Mouse (Mus musculus) left cerebral cortex, adult 2 months (tissue): ENCODE results near the gene Mrln. TPM values are rescaled to one million over a fixed set of nuclear protein-coding genes. Genes with fewer than 3 reads are reported as not detected.

Experiments
- DNase-seq, 2 experiments: peaks; one replicate each; pipeline ENCODE4 v3.0.0; 2021 to 2022; ENCODE audit warnings: low spot score in 2 of 2, mixed read lengths in 1 of 2; ENCODE audit errors: extremely low spot score in 1 of 2
- H3K27ac ChIP-seq: fragments of 200-600 bp; 2 replicates; pipeline ENCODE4 v1.8.1; 2022
- H3K4me3 ChIP-seq: fragments of 200-600 bp; 2 replicates; pipeline ENCODE4 v1.8.1; 2022
- CTCF ChIP-seq: fragments of 200-600 bp; IDR thresholded peaks from 2 replicates; pipeline ENCODE4 v1.8.1; 2022; ENCODE audit warnings: antibody characterized with exemption, mild to moderate bottlenecking, moderate library complexity
- intact Hi-C: fragments of 180-260 bp; cut with DNase I; formaldehyde crosslinking; loops from one replicate; pipeline ENCODE4 v1.15.1; 2025
- total RNA-seq, 2 experiments: library from RNA; stranded (reverse); gene quantifications; 2 replicates each; pipeline ENCODE4 v1.2.3; 2021

The Mrln gene
- total RNA-seq, 2 experiments from 2014 or later, result not detected

- no peak overlapping the region for H3K4me3 ChIP-seq
- TF ChIP-seq CTCF, result no peak
- intact Hi-C loops, result no loop called here
- no peak for DNase-seq
- no peak overlapping the region for H3K27ac ChIP-seq
Observed at GRCm38 (mm10) chr10:70263681-70264189, 59.3 kb downstream of the Mrln start.

GRCm38 (mm10) chr10:70264337-70265036 lies 60.0 kb downstream of the Mrln start:
- intact Hi-C loops, result no loop called here
- no peak overlapping the region for H3K4me3 ChIP-seq
- no peak for TF ChIP-seq CTCF
- no peak overlapping the region for H3K27ac ChIP-seq
- no peak for DNase-seq

GRCm38 (mm10) chr10:70266501-70266900 lies 62.0 kb downstream of the Mrln start:
- DNase-seq, result no peak
- intact Hi-C loops, result no loop called here
- Histone ChIP-seq H3K27ac (no peak overlapping the region), H3K4me3 (peak overlapping the region; percentile 13; the same call in 1 of the 2 replicates)
- TF ChIP-seq CTCF, result no peak

GRCm38 (mm10) chr10:70268581-70269446 lies 64.3 kb downstream of the Mrln start:
- Histone ChIP-seq H3K4me3 (no peak overlapping the region), H3K27ac (no peak overlapping the region)
- intact Hi-C loops, result no loop called here
- no peak; the same call in none of the 2 replicates for TF ChIP-seq CTCF
- DNase-seq, result no peak

Other genes with a start within 250 kb of the Mrln start
- 10 to 100 TPM; 51.1 to 64.8 TPM for gene Ccdc6, start 107.5 kb upstream of the Mrln start, total RNA-seq
- 1 to 10 TPM; 1.2 to 2.7 TPM for gene Slc16a9, start 40.4 kb downstream of the Mrln start, total RNA-seq
- 10 to 100 TPM; 56.5 to 69.2 TPM for gene Fam13c, start 235.8 kb downstream of the Mrln start, total RNA-seq